Mouse (Mus musculus) cerebellum, adult 2 months (tissue): ENCODE results near the gene Cyp4v3.

Experiments used
- CTCF ChIP-seq: fragments of 200-500 bp; IDR thresholded peaks from 2 replicates; pipeline ENCODE4 v1.5.1; 2011; ENCODE audit warnings: low read depth, mild to moderate bottlenecking, control low read depth, low read length, moderate library complexity, borderline replicate concordance; ENCODE audit not compliant: insufficient read depth
- POLR2A ChIP-seq: fragments of 200-500 bp; IDR thresholded peaks from 2 replicates; pipeline ENCODE4 v1.6.1; 2011; ENCODE audit warnings: low read length, control low read depth, borderline replicate concordance; ENCODE audit not compliant: insufficient read depth

DNA sequence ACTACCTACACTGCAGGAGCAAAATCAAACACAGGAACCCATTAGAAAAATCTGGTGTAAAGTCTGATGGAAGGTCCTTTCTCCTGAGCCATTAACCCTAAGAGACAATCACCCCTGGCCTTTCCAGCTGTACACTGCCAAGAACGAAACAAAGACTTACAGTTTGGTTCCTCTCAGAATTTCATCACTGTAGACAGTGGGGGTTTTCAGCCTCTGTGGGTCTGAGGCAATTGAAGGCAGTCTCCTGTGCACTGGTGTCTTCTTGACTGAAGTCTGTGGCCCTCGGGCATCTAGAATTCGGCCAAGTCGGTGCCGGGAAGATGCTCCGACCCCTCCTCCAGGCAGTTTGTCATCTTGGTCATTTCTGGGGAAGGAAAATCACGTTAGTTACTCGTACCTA lies 11.3 kb upstream of the Cyp4v3 start:
- TF ChIP-seq CTCF (no peak), POLR2A (no peak)
